Mouse (Mus musculus): ENCODE data around the gene Wdfy3.

GRCm38 (mm10) chr5:101954393-101955340 lies 115.1 kb downstream of the Wdfy3 start:
- TF ChIP-seq CTCF (IDR thresholded peaks at IDR 0.05; ENCODE audit: low read depth), result no peak
- TF ChIP-seq EP300 (IDR thresholded peaks at IDR 0.05; ENCODE audit: low read depth), result no peak
